Mouse (Mus musculus): ENCODE results near the gene Lpin3. TPM values are rescaled to one million over a fixed set of nuclear protein-coding genes. Genes with fewer than 3 reads are reported as not detected.

Lpin3 gene
- total RNA-seq (2015) (not detected in 2 replicates), total RNA-seq (2017) (not detected in 2 replicates)

DNA sequence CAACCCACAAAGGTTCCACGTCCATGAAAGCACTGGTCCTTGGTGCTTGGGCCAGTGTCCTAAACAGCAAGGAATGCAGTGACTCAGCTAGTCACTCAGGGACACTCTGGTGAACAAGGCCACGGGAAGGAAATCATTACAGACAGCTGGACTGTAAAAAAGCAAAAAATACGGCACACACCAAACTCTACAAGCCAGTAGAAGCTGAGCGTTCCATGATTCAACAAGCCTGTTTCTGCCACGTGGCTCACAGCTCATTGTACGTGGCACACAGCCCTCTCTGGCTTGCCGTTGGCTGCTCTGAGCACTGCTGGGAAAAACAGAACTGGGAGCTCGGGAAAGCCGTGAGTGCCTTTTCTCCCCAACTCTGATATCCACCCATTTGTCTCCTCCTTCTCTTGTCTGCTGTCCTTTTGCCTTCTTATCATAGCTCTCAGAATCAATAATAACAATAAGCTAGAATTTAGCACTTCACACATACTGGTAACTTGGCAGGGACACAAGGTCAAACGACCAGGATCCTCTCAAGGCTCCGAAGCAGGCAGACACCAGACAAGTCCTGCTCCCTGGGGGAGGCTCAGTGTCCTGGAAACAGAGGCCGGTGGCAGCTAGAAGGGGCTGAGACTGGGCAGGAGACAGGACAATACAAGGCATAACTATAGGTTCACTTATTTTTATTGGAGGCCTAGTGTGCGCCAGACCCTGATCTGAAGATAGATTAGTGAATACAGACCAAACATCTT lies at the start of gene Lpin3:
Gene Lpin3 (plus strand): TSS at position 218 of the 743 bp plus-strand sequence.
- no peak for ATAC-seq (replicated peaks; ENCODE audit: poor library complexity)

- ATAC-seq (replicated peaks; ENCODE audit: poor library complexity) = no peak
Measured at GRCm38 (mm10) chr2:160840838-160841237, 39.6 kb upstream of the Lpin3 start.

DNA sequence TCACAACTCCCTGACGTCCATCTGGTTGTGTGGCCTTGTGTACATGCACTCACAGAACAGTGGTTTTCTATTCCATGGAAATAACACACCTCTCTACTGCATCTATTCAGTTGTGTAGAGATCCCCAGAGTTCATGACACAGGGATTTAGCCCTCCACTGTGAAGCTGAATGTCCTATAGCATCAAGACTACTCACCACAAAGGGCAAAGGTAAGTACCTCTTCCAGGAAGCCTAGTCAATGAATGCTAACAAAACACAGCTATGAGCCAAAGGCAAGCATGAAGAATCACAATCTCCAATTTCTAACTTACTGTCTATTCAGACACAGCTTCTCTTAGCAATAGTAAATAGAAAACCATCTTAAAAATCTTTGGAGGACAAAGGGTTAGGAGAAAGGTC lies 32.8 kb upstream of the Lpin3 start:
- no peak for ATAC-seq (replicated peaks; ENCODE audit: poor library complexity)

DNA sequence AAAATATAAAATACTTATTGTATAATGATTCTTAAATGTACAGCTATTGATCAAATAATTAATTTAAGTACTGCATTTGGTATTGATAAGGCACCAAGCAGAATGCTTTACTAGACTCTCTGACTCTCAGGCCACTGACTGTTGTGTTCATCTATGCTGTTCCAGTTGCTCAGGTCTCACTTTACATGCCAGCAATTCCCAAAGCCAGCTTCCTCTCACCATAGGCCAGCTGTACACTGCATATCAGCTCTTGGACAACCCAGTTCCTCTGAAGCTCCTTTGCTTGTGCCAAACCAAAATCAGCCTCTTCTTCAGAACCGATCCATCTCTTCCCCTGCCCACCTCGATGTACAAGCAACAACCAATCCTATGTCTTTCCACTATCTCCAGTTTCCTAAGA lies 32.3 kb upstream of the Lpin3 start:
- ATAC-seq (replicated peaks; ENCODE audit: poor library complexity) = no peak

GRCm38 (mm10) chr2:160849617-160850240 lies 30.7 kb upstream of the Lpin3 start:
- peak; percentile 66 for ATAC-seq (replicated peaks; ENCODE audit: poor library complexity)

DNA sequence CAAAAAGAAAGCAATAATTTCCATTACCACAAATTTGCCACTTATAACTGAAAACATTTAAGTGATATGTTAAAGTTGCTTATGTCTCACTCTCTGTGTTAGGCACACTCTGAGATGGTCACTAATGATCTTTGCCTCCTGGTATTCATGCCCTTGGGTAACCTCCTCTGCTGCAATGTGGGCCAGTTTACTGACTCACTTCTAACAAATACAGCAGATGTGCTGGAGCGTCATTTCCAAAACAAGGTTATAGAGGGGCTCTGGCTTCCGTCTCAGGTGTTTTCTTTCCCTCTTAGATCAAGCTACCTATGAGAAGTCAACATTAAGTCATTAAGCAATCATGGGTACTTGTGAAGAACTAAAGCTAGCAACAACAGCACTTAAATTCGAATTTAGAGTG lies 30.1 kb upstream of the Lpin3 start:
- ATAC-seq (replicated peaks; ENCODE audit: poor library complexity) = no peak

DNA sequence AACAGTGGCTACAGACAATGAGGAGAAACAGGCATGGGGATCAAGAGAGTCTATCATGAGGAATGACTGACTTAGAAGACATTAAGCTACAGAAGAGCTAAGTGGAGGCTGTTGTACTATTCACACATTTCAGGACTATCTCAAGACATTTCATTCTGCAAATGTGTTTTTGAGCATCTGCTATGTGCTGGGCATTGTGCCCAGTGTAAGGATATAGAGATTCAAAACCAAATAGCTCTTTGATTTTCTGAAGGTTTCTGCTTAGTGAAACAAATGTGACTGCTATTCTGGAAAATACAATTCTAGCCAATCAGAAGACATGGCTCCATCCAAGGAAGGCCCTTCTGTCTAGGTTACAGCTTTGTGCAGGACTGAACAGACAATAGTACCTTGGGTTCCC lies 25.8 kb upstream of the Lpin3 start:
- ATAC-seq (replicated peaks; ENCODE audit: poor library complexity) = no peak

DNA sequence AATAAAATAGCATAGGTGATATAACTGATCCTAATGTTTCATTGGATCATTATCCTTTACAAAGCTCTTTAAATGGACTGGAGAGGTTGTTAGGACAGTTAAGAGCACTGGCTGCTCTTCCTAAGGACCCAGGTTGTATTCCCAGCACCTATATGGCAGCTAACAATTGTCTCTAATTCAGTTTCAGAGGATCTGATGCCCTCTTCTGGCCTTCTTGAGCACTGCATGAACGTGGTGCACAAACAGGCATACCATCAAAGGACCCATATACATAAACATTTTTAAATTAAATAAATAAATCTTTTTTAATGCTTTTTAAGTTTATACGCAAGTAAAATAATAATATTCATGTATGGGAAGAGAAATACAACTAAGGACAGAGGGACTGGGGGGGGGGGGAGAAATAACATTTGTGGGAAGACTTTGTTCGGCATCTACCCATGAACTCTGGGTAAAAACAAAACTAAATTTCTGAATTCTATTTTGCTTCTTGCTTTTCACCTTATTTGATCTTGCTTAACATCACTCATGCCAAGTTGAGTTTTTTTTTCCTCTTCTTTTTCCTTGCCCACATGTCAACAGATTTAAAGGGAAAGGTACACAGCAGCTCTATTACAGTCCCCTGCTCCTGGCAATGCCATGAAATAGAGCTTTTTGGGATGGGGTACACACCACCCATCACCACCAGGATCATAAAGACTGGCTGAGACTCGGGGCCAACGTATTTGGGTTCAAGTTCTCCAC lies 23.9 kb upstream of the Lpin3 start:
- no peak for ATAC-seq (replicated peaks; ENCODE audit: poor library complexity)

DNA sequence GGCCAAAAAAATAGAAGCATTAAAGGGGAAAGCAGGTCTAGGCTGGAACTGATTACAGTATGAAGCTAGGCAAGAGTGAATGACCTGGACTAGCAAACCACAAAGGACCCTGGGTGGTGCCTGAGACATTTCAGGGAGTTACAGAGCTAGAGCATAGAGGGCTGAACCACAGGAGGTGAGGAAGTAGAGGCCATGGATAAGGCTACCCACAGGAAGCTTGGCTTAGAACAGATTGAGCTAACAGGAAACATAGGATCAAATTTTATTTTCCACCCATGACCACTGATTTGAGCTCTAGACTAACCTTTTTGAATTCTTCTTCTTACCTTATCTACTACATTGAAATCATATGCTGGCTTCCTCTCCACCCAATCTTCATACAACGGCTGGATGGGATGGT lies 20.1 kb upstream of the Lpin3 start:
- ATAC-seq (replicated peaks; ENCODE audit: poor library complexity) = peak; percentile 69

DNA sequence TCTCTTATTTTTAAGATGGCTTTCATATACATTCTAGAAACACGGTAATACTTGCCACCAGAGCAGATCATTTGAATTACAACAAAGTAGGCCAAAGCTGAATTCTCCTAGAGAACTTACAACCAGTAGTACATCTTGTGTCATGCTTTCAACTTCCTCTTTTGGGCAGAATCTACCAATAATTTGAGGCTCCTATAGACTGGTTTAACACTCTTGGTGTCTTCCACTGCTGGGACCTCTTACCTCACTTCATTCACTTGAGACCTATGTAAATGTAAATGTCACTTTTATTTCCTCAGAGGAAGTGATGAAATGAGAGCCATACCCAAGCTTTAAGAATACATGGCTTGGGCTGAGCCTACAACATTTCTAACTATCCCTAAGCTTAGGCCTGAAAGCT lies 16.4 kb upstream of the Lpin3 start:
- ATAC-seq (replicated peaks; ENCODE audit: poor library complexity) = peak; percentile 88

- ATAC-seq (replicated peaks; ENCODE audit: poor library complexity) = no peak
Measured at GRCm38 (mm10) chr2:160865266-160865665, 15.2 kb upstream of the Lpin3 start.

- ATAC-seq (replicated peaks; ENCODE audit: poor library complexity) = no peak
Measured at GRCm38 (mm10) chr2:160869446-160869845, 11.0 kb upstream of the Lpin3 start.

- no peak for ATAC-seq (replicated peaks; ENCODE audit: poor library complexity)
Measured at GRCm38 (mm10) chr2:160871310-160871709, 9.2 kb upstream of the Lpin3 start.

GRCm38 (mm10) chr2:160872395-160872794 lies 8.1 kb upstream of the Lpin3 start:
- ATAC-seq (replicated peaks; ENCODE audit: poor library complexity) = peak; percentile 62

DNA sequence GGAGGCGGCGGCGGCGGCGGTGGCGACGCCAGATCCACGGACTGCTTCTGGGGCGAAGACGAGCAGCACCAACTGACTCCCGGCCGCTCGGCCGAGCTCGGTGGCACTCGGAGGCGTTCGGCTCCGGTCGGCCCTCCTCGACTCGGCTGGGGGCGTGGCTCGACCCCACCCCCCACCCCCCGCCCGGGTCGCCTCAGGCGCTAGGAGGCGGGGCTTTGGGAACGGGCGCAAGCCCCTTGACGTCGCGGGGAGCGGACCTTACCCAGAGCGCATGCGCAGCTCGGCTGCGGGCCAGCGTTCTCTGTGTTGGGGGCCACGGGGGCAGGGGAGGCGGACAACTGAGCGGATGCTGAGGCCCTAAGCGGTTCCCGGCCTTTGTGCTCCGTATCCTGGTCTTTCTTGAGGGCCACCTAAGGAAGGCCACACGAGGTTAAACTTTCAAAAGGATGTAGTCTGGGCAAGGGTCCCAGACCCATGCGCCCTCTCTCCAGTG lies 7.5 kb upstream of the Lpin3 start, which contains the start of gene Zhx3:
Gene Zhx3 (minus strand): TSS at position 109 of the 493 bp plus-strand sequence.
- peak; percentile 92 for ATAC-seq (replicated peaks; ENCODE audit: poor library complexity)

GRCm38 (mm10) chr2:160874231-160874877 lies 6.1 kb upstream of the Lpin3 start:
- no peak for ATAC-seq (replicated peaks; ENCODE audit: poor library complexity)

DNA sequence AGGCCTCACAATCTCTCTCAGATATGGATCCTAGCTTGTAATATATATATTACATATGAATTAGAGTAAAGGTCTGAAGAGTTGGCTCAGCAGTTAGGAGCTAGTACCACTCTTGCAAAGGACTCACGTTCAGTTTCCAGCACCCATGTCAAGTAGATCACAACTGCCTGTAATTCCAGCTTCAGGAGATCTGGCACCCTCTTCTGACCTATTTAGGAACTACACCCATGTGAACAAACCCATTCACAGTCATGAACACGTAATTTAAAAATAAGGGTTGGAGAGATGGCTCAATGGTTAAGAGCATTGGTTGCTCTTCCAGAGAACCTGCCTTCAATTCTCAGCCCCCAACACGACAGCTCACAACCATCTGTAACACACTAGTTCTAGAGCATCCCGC lies 4.4 kb upstream of the Lpin3 start:
- no peak for ATAC-seq (replicated peaks; ENCODE audit: poor library complexity)

DNA sequence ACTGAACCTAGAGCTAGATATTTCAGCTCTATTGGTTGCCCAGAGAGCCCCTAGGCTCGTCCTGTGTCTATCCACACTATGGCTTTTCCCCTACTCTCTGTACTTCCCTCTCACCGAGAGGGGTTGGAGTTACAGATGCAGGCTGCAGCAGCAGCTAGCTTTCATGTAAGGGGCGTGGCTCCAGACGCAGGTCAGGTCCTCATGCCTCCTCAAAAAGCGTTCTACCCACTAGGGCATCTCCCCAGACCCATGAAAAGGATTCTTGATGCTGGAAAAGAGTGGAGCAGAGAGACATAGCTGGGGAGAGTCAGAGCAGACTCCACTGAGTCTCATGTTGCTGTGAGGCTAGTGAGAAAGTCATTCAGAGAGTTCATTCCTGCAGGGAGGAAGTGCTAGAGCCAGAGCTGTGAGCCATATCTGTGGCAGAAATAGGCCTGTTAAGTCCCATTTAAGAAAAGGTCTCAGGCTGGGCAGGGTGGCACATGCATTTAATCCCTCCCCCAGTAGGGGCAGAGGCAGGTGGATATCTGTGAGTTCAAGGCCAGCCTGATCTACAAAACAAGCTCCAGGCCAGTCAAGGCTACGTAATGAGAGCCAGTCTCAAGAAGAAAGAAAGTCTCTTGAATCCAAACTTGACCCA lies 1.1 kb downstream of the Lpin3 start:
- ATAC-seq (replicated peaks; ENCODE audit: poor library complexity) = 0 out of 2 replicates have a peak, but pooled peaks have one; percentile 30

DNA sequence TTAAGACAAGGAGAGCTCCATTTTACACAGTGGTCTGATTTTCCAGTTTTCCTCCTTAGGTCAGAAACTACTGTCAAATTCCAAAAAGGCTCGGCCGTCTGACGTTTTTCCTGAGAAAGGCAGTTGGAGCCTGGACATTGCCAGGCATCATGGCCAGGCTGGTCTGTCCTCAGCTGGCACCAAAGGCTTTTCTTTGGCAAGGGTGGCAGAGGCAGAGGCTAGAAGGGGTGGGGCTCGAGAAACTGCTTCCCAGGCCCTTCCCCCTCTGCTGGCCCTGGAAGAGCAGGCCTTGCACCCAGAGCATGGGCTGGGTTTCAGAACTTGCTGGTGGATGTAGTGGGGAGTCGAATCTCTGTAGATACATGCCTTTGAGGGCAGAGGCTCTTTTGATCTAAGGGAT lies 2.0 kb downstream of the Lpin3 start:
- no peak for ATAC-seq (replicated peaks; ENCODE audit: poor library complexity)

GRCm38 (mm10) chr2:160883912-160884311 lies 3.4 kb downstream of the Lpin3 start:
- ATAC-seq (replicated peaks; ENCODE audit: poor library complexity) = no peak

GRCm38 (mm10) chr2:160884830-160885229 lies 4.4 kb downstream of the Lpin3 start:
- peak; percentile 64 for ATAC-seq (replicated peaks; ENCODE audit: poor library complexity)

All from megakaryocyte progenitor cell, adult 5-6 weeks (primary cell).